Mouse (Mus musculus): ENCODE results near the gene Casp2. TPM values are rescaled to one million over a fixed set of nuclear protein-coding genes. Genes with fewer than 3 reads are reported as not detected.

Gene Casp2
- polyA plus RNA-seq, 1 experiment from 2014 or later: 7.8 TPM

GRCm38 (mm10) chr6:42310427-42311053 is 45.8 kb downstream of the Casp2 start:
- 43% methylated on average over 2 of the region's 2 CpGs for WGBS (ENCODE audit: missing documents)
- Histone ChIP-seq H3K79me2 (ENCODE audit: inconsistent target) (no peaks in the 10 kb centered on the region), H3K36me3 (ENCODE audit: inconsistent target) (no peaks in the 10 kb centered on the region), H3K4me3 (ENCODE audit: inconsistent target) (no peak overlapping the region), H3K27ac (no peak overlapping the region)

- 99% methylated on average over 4 of the region's 4 CpGs for WGBS (ENCODE audit: missing documents)
- no peaks in the 10 kb centered on the region for H3K36me3 ChIP-seq (ENCODE audit: inconsistent target)
- no peak overlapping the region for H3K4me3 ChIP-seq (ENCODE audit: inconsistent target)
- H3K27ac ChIP-seq: no peak overlapping the region
- H3K79me2 ChIP-seq (ENCODE audit: inconsistent target): no peaks in the 10 kb centered on the region
Observed at GRCm38 (mm10) chr6:42318293-42318692, 53.5 kb downstream of the Casp2 start.

GRCm38 (mm10) chr6:42323371-42324066 is 58.7 kb downstream of the Casp2 start:
- Histone ChIP-seq H3K79me2 (ENCODE audit: inconsistent target) (no peaks in the 10 kb centered on the region), H3K36me3 (ENCODE audit: inconsistent target) (no peaks in the 10 kb centered on the region), H3K27ac (no peak overlapping the region), H3K4me3 (ENCODE audit: inconsistent target) (no peak overlapping the region)
- WGBS (ENCODE audit: missing documents): 15% methylated on average over 27 of the region's 28 CpGs

- no peaks in the 10 kb centered on the region for H3K79me2 ChIP-seq (ENCODE audit: inconsistent target)
- H3K27ac ChIP-seq: no peak overlapping the region
- H3K4me3 ChIP-seq (ENCODE audit: inconsistent target): no peak overlapping the region
- 3% methylated on average over 32 of the region's 32 CpGs for WGBS (ENCODE audit: missing documents)
- no peaks in the 10 kb centered on the region for H3K36me3 ChIP-seq (ENCODE audit: inconsistent target)
Observed at GRCm38 (mm10) chr6:42324067-42324481, 59.3 kb downstream of the Casp2 start.

GRCm38 (mm10) chr6:42324482-42325267 is 59.9 kb downstream of the Casp2 start, which contains the start of gene Fam131b:
Gene Fam131b, minus strand, starts transcription at chr6:42324643.
- H3K79me2 ChIP-seq (ENCODE audit: inconsistent target): no peaks in the 10 kb centered on the region
- 2% methylated on average over 50 of the region's 68 CpGs for WGBS (ENCODE audit: missing documents)
- H3K36me3 ChIP-seq (ENCODE audit: inconsistent target): no peaks in the 10 kb centered on the region
- no peak within 1 kb of the TSS for H3K27ac ChIP-seq
- peak within 1 kb of the TSS; percentile 7; the same call in 1 of the 2 replicates for H3K4me3 ChIP-seq (ENCODE audit: inconsistent target)

GRCm38 (mm10) chr6:42325268-42325609 is 60.5 kb downstream of the Casp2 start:
- no peaks in the 10 kb centered on the region for H3K79me2 ChIP-seq (ENCODE audit: inconsistent target)
- no peaks in the 10 kb centered on the region for H3K36me3 ChIP-seq (ENCODE audit: inconsistent target)
- WGBS (ENCODE audit: missing documents): 12% methylated on average over 7 of the region's 7 CpGs
- H3K27ac ChIP-seq: no peak overlapping the region
- H3K4me3 ChIP-seq (ENCODE audit: inconsistent target): peak overlapping the region; percentile 7; the same call in 1 of the 2 replicates

GRCm38 (mm10) chr6:42326509-42326908 is 61.7 kb downstream of the Casp2 start:
- 97% methylated on average over 3 of the region's 3 CpGs for WGBS (ENCODE audit: missing documents)

GRCm38 (mm10) chr6:42328757-42329156 is 64.0 kb downstream of the Casp2 start:
- 88% methylated on average over 3 of the region's 3 CpGs for WGBS (ENCODE audit: missing documents)
- Histone ChIP-seq H3K4me3 (ENCODE audit: inconsistent target) (no peak overlapping the region), H3K27ac (no peak overlapping the region), H3K79me2 (ENCODE audit: inconsistent target) (no peaks in the 10 kb centered on the region), H3K36me3 (ENCODE audit: inconsistent target) (no peaks in the 10 kb centered on the region)

More at GRCm38 (mm10) chr6:42326509-42326908, 61.7 kb downstream of the Casp2 start:
- Histone ChIP-seq H3K4me3 (ENCODE audit: inconsistent target) (no peak overlapping the region), H3K79me2 (ENCODE audit: inconsistent target) (no peaks in the 10 kb centered on the region), H3K36me3 (ENCODE audit: inconsistent target) (no peaks in the 10 kb centered on the region), H3K27ac (no peak overlapping the region)

- Histone ChIP-seq H3K79me2 (ENCODE audit: inconsistent target) (no peaks in the 10 kb centered on the region), H3K4me3 (ENCODE audit: inconsistent target) (no peak overlapping the region), H3K36me3 (ENCODE audit: inconsistent target) (no peaks in the 10 kb centered on the region), H3K27ac (no peak overlapping the region)
- 96% methylated on average over 3 of the region's 3 CpGs for WGBS (ENCODE audit: missing documents)
Observed at GRCm38 (mm10) chr6:42330216-42330615, 65.4 kb downstream of the Casp2 start.

- Histone ChIP-seq H3K36me3 (ENCODE audit: inconsistent target) (no peaks in the 10 kb centered on the region), H3K27ac (no peak overlapping the region), H3K4me3 (ENCODE audit: inconsistent target) (no peak overlapping the region), H3K79me2 (ENCODE audit: inconsistent target) (no peaks in the 10 kb centered on the region)
- 97% methylated on average over 3 of the region's 3 CpGs for WGBS (ENCODE audit: missing documents)
Observed at GRCm38 (mm10) chr6:42330946-42331345, 66.2 kb downstream of the Casp2 start.

Other genes starting within 250 kb of the Casp2 start
- not detected in 3 replicates for gene Sva, start 226.6 kb upstream of the Casp2 start, polyA plus RNA-seq (2018)
- gene Tas2r139, start 124.0 kb upstream of the Casp2 start, polyA plus RNA-seq (2018): not detected in 3 replicates
- not detected in 3 replicates for gene Tas2r144, start 49.7 kb upstream of the Casp2 start, polyA plus RNA-seq (2018)
- gene Gstk1, start 19.1 kb upstream of the Casp2 start, polyA plus RNA-seq (2018): 4.0 to 4.3 TPM (median 4.2 TPM) in 3 replicates
- gene Tmem139, start 3.0 kb upstream of the Casp2 start, polyA plus RNA-seq (2018): not detected in 3 replicates
- 0.09 to 0.34 TPM in 2 of 3 replicates, not detected in the other for gene Clcn1, start 21.7 kb downstream of the Casp2 start, polyA plus RNA-seq (2018)
- not detected in 3 replicates for gene Fam131b, start 59.7 kb downstream of the Casp2 start, polyA plus RNA-seq (2018)
- gene Zyx, start 84.6 kb downstream of the Casp2 start, polyA plus RNA-seq (2018): 63.6 to 176 TPM (median 108 TPM) in 3 replicates
- gene Epha1, start 108.3 kb downstream of the Casp2 start, polyA plus RNA-seq (2018): not detected in 3 replicates
- not detected in 3 replicates for gene Tas2r143, start 135.3 kb downstream of the Casp2 start, polyA plus RNA-seq (2018)
- gene Tas2r135, start 140.4 kb downstream of the Casp2 start, polyA plus RNA-seq (2018): not detected in 3 replicates
- not detected in 3 replicates for gene Tas2r126, start 169.6 kb downstream of the Casp2 start, polyA plus RNA-seq (2018)
- not detected in 3 replicates for gene Olfr458, start 200.2 kb downstream of the Casp2 start, polyA plus RNA-seq (2018)
- not detected in 3 replicates for gene Olfr457, start 211.3 kb downstream of the Casp2 start, polyA plus RNA-seq (2018)
- not detected in 3 replicates for gene Olfr456, start 222.2 kb downstream of the Casp2 start, polyA plus RNA-seq (2018)

Measured in macrophage (primary cell).